Mouse (Mus musculus) limb, embryonic 14.5 days (tissue): ENCODE data around the gene Gmds. TPM values are rescaled to one million over a fixed set of nuclear protein-coding genes. Genes with fewer than 3 reads are reported as not detected.

ENCODE experiments used
- ATAC-seq: fragments of 200-750 bp; cut with Nextera tagmentation; 2 replicates; pipeline ENCODE4 v1.8.0; 2017; ENCODE audit warnings: low read depth, moderate number of reproducible peaks, moderate TSS enrichment; ENCODE audit not compliant: low FRiP score
- DNase-seq: peaks from one replicate; pipeline ENCODE4 v3.0.0-alpha.2; 2015; ENCODE audit warnings: low spot score
- H3K27ac ChIP-seq: fragments of 300-500 bp; sonication (generic); replicated peaks from 2 replicates; pipeline ENCODE4 v1.5.1; 2014; ENCODE audit warnings: low read depth, mild to moderate bottlenecking, low read length, moderate library complexity, mixed read lengths
- H3K27me3 ChIP-seq: fragments of 300-500 bp; sonication (generic); 2 replicates; pipeline ENCODE4 v1.6.1; 2014; ENCODE audit warnings: low read length, mixed read lengths; ENCODE audit not compliant: control insufficient read depth, insufficient read depth
- H3K36me3 ChIP-seq: fragments of 300-500 bp; sonication (generic); 2 replicates; pipeline ENCODE4 v1.6.1; 2014; ENCODE audit warnings: mild to moderate bottlenecking, low read length, moderate library complexity, mixed read lengths; ENCODE audit not compliant: control insufficient read depth, insufficient read depth
- H3K4me1 ChIP-seq: fragments of 300-500 bp; sonication (generic); 2 replicates; pipeline ENCODE4 v1.6.1; 2014; ENCODE audit warnings: antibody characterized with exemption, low read length, mixed read lengths; ENCODE audit not compliant: control insufficient read depth, insufficient read depth
- H3K4me2 ChIP-seq: fragments of 300-500 bp; sonication (generic); replicated peaks from 2 replicates; pipeline ENCODE4 v1.6.1; 2014; ENCODE audit warnings: low read depth, mild to moderate bottlenecking, low read length, moderate library complexity; ENCODE audit not compliant: severe bottlenecking
- H3K4me3 ChIP-seq: fragments of 300-500 bp; sonication (generic); replicated peaks from 2 replicates; pipeline ENCODE4 v1.5.1; 2014; ENCODE audit warnings: low read length
- H3K9ac ChIP-seq: fragments of 300-500 bp; sonication (generic); 2 replicates; pipeline ENCODE4 v1.6.1; 2014; ENCODE audit warnings: mild to moderate bottlenecking, low read depth, low read length, moderate library complexity; ENCODE audit not compliant: severe bottlenecking
- H3K9me3 ChIP-seq: fragments of 300-500 bp; sonication (generic); 2 replicates; pipeline ENCODE4 v1.6.1; 2016; ENCODE audit warnings: low read length; ENCODE audit not compliant: control insufficient read depth
- POLR2A ChIP-seq: fragments of 200-500 bp; IDR thresholded peaks from 2 replicates; pipeline ENCODE4 v1.8.0; 2012; ENCODE audit warnings: inconsistent platforms, mild to moderate bottlenecking, moderate library complexity, borderline replicate concordance; ENCODE audit not compliant: insufficient read depth, insufficient read length; ENCODE audit errors: extremely low read depth
- WGBS: fragments of 180-500 bp; shearing (Covaris S2); extraction: QIAGEN DNeasy Blood & Tissue Kit; methylation state at CpG from one replicate; pipeline ENCODE4 v1.1.7; 2014; 5-methylcytosine and 5-hydroxymethylcytosine counted together
- polyA plus RNA-seq, 2 experiments: library from polyadenylated mRNA; depleted of rRNA in 1 of 2; stranded (reverse) in 1 of 2; unstranded in 1 of 2; fragments of >200 nt; fragmentation: Nextera tagmentation in 1 of 2; extraction: Ambion mirVana in 1 of 2; gene quantifications; 2 replicates each; pipeline versions ENCODE4 v1.2.1 to v1.2.3; 2012 to 2014

Gene Gmds
- polyA plus RNA-seq, 2 experiments, result 31.6 to 39.9 TPM

GRCm38 (mm10) chr13:32047980-32048959 lies 290.3 kb downstream of the Gmds start:
- Histone ChIP-seq H3K4me1 (peaks cover 5% of the 10 kb centered on the region; the same call in 1 of the 2 replicates), H3K27ac (no peak overlapping the region), H3K9me3 (no peaks in the 10 kb centered on the region), H3K9ac (no peak overlapping the region), H3K4me3 (no peak overlapping the region), H3K36me3 (no peaks in the 10 kb centered on the region), H3K27me3 (0 out of 2 replicates have a peak, but pooled peaks cover 5% of the 10 kb centered on the region), H3K4me2 (no peak overlapping the region)
- ATAC-seq (peak; percentile 62; the same call in 1 of the 2 replicates), DNase-seq (peak; percentile 8)
- TF ChIP-seq POLR2A, result no peak
- WGBS, result 57% methylated on average over 6 of the region's 6 CpGs

DNA sequence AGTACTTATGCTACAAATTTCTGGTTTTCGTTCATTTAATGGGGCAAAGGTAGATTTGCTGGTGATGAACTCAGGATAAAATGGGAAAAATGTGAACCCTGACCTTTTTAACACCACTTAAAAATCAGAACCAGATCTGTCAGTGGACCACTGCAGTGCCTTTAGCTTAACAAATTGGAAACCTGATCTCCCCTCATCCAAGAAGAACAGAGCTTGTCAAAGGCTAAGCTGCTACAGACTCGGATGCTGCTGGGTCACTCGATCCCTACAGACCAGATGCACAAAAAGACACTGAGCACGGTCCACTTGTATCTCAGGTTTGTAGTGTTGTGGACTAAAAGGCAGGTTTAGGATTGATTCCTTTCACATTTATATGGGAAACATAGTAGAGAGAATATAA lies 291.6 kb downstream of the Gmds start:
- ATAC-seq (no peak), DNase-seq (no peak)
- 18% methylated on average over 4 of the region's 4 CpGs for WGBS
- Histone ChIP-seq H3K36me3 (no peaks in the 10 kb centered on the region), H3K27me3 (0 out of 2 replicates have a peak, but pooled peaks cover 5% of the 10 kb centered on the region), H3K4me1 (peaks cover 12% of the 10 kb centered on the region; the same call in 1 of the 2 replicates), H3K4me3 (no peak overlapping the region), H3K9ac (no peak overlapping the region), H3K9me3 (no peaks in the 10 kb centered on the region), H3K4me2 (no peak overlapping the region), H3K27ac (no peak overlapping the region)
- TF ChIP-seq POLR2A, result no peak

- no peak for DNase-seq
Measured at GRCm38 (mm10) chr13:32042748-32043147, 295.8 kb downstream of the Gmds start.

DNA sequence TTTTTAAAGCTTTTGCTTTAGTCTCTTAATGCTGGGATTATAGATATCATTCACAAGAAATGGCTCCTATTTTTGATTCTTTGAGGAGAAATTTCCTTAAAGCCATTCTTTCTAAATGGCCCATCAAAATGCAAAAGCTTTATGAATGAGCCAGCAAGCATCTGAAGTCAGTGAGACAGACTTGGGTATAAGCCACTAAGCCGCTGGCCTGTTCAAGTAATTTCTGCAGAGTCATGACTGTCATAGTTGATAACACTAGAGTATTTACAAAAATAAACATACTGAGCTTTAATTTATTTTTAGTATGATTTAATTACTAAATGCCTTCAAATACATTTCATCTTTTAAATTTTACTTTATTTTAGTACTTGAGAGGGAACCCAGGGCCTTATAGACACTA lies 297.7 kb downstream of the Gmds start:
- Histone ChIP-seq H3K9ac (no peak overlapping the region), H3K4me1 (peaks cover 24% of the 10 kb centered on the region), H3K36me3 (no peaks in the 10 kb centered on the region), H3K27ac (no peak overlapping the region), H3K4me2 (no peak overlapping the region), H3K4me3 (no peak overlapping the region), H3K27me3 (peaks cover 12% of the 10 kb centered on the region; the same call in 1 of the 2 replicates), H3K9me3 (no peaks in the 10 kb centered on the region)
- WGBS, result 92% methylated on average over 1 of the region's 1 CpGs
- ATAC-seq, result no peak
- no peak for TF ChIP-seq POLR2A
- no peak for DNase-seq

More at GRCm38 (mm10) chr13:32042748-32043147, 295.8 kb downstream of the Gmds start:
- TF ChIP-seq POLR2A, result no peak
- peaks cover 16% of the 10 kb centered on the region for H3K4me1 ChIP-seq
- no peaks in the 10 kb centered on the region for H3K9me3 ChIP-seq
- no peak; the same call in 1 of the 2 replicates for ATAC-seq
- WGBS, result 55% methylated on average over 2 of the region's 2 CpGs
- no peak overlapping the region for H3K9ac ChIP-seq
- H3K4me3 ChIP-seq, result no peak overlapping the region
- no peaks in the 10 kb centered on the region for H3K36me3 ChIP-seq
- H3K4me2 ChIP-seq, result no peak overlapping the region
- no peak overlapping the region for H3K27ac ChIP-seq
- 0 out of 2 replicates have a peak, but pooled peaks cover 9% of the 10 kb centered on the region for H3K27me3 ChIP-seq

DNA sequence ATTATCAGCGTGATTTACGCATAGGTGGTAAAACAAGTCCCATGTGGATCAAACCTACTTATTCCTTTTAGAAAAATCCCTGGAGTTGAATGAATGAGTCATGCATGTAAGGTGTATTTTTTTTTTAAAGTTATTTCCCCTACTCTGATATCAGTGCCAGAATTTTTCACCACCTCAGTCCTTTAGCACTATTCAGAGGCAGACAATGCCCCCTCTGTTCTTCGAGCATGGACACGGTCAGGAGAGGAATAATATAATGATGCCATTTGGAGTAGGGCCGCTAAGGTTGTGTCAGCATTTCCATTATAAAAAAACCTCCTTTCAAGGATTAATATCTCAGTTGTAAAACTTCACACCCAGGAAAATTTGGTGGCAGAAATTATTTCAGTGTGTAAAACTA lies 301.6 kb downstream of the Gmds start:
- Histone ChIP-seq H3K36me3 (no peaks in the 10 kb centered on the region), H3K9ac (no peak overlapping the region), H3K4me2 (no peak overlapping the region), H3K27ac (0 out of 2 replicates have a peak overlapping the region, but pooled peaks have one; percentile 46), H3K4me1 (peaks cover 24% of the 10 kb centered on the region), H3K9me3 (no peaks in the 10 kb centered on the region), H3K27me3 (peaks cover 19% of the 10 kb centered on the region), H3K4me3 (no peak overlapping the region)
- no peak; the same call in 1 of the 2 replicates for ATAC-seq
- DNase-seq, result peak; percentile 36
- TF ChIP-seq POLR2A, result no peak
- WGBS, result 58% methylated on average over 5 of the region's 5 CpGs
